Mouse (Mus musculus) kidney, adult 11 months (tissue): ENCODE data around the gene Narfl.
A peak's percentile ranks its signal among the peaks of the same experiment; 100 is the strongest.

Source experiments
- DNase-seq: peaks from one replicate; pipeline ENCODE4 v3.0.0; 2022

The Narfl gene

GRCm38 (mm10) chr17:25831451-25832281 is 58.1 kb downstream of the Narfl start:
- DNase-seq, result no peak

GRCm38 (mm10) chr17:25832436-25833290 is 59.1 kb downstream of the Narfl start:
- DNase-seq, result peak; percentile 100
